Mouse (Mus musculus): ENCODE results near the gene Trip10.

Gene Trip10

DNA sequence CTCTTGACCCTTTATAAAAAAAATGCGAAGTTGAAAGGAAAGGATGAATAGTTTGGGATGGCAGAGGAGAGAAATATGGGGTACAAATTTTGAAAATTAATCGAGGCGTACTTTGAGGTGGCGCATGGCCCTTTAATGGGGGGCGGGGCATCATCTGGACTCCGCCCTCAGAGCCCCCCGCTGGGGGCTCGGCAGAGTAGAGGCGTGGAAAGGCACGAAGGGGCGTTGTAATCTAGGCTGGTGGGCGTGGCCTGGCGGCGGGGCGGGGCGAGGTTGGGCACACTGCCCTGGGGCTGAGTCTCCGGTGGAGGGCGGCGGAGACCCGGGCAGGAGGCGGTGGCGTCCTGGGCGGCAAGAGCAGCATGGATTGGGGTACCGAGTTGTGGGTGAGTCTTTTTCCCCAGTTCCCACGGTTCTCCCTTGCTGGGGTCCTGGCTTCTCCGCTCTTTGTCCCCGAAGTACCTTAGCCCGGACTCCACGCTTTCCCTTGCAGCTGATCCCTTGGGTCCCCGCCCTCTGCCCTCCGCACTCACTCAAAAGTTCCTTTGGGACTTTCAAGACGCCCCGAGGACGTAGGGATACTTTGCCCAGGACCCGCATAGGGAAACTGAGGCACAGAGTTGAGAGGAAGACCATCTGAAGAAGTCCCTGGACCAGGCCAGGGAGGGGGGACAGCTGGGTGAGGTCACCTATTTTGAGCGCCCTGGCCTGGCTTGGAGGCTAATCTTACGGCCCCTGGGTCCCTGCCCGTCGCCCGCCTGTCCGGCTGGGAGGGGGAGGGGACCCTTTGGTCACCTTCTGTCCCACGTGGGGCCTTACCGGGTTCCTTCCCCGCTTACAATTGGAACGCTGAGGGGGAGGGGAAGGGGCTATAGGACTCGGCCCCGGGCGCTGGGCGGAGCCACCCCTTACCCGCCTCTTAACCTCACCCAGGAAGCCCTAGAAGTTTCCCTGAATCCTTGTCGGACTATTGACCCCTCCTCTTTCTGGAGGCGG, at the start of gene Trip10:
Gene Trip10 (plus strand): TSS at position 270 of the 996 bp plus-strand sequence.
- DNase-seq (ENCODE audit: low spot score), result peak; percentile 99

GRCm38 (mm10) chr17:57201841-57202724, 47.2 kb upstream of the Trip10 start:
- no peak for DNase-seq (ENCODE audit: low spot score)

- no peak for DNase-seq (ENCODE audit: low spot score)
These were observed 41.3 kb upstream of the Trip10 start for GRCm38 (mm10) chr17:57207938-57208337.

DNA sequence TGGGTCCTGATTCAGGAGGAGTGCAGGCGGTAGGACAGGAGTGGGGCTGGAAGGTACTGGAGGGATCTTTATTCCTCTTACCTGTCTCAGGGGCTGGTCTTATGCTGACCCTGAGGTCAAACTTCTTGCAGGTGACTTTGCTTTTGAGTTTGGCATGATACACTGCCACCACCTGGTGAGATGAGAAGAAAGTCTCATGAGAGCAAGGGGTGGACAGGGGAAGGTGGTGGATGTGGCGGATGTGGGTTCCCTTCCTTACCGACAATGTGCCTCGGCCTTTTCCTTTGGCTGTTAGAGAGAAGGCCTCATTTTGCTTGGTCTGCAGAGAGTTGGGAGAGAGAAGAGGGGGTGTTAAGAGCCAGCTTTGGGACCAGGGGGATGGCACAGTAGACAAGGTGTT, 39.9 kb upstream of the Trip10 start:
- no peak for DNase-seq (ENCODE audit: low spot score)

DNA sequence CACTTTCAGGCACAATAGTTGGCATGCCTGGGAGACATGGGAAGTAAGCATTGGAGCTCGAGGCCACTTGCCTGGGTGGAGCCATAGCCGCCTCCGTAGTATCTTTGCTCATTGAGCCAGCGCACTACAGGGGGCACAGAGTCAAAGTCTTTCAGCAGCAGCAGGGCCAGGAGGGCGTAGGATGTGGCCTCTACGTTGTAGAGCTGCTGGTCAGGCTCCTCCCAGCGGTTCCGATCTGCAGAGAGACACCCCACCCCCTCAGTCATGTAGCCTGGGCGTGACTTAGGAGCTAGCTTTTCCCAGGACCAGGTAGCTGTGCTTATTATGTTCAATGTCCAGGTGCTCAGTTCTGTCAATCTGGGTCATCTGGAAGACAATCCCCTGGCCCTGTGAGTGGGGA, 37.8 kb upstream of the Trip10 start:
- no peak for DNase-seq (ENCODE audit: low spot score)

GRCm38 (mm10) chr17:57214676-57215387, 34.4 kb upstream of the Trip10 start:
- DNase-seq (ENCODE audit: low spot score), result no peak

DNA sequence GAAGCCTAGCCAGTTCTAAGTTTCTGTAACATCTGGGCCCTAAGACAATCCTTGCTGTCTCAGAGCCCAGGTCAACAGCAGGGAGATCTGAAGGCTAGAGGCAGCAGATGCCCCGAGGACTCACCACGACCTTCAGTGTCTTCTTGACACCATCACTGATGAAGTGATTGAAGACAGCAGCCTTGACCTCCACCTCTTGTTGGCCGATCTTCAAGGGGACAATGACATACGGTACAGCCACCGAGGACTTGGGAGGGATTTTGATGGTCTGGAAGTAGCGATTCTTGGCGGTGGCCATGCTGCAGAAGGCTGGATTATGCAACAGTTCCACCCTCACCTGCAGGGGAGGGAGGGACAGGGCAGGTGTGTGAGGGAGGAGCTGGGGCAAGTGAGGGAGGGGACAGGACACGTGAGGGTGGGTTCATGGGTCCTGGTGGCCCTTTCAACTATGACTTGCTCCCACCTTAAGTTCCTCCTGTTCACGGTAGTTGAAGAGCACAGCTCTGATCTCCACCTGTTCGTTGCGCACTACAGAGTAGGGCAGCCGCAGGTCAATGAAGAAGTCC, 30.8 kb upstream of the Trip10 start:
- no peak for DNase-seq (ENCODE audit: low spot score)

GRCm38 (mm10) chr17:57219167-57219883, 29.9 kb upstream of the Trip10 start:
- DNase-seq (ENCODE audit: low spot score), result peak; percentile 79

GRCm38 (mm10) chr17:57219884-57220207, 29.4 kb upstream of the Trip10 start:
- no peak for DNase-seq (ENCODE audit: low spot score)

DNA sequence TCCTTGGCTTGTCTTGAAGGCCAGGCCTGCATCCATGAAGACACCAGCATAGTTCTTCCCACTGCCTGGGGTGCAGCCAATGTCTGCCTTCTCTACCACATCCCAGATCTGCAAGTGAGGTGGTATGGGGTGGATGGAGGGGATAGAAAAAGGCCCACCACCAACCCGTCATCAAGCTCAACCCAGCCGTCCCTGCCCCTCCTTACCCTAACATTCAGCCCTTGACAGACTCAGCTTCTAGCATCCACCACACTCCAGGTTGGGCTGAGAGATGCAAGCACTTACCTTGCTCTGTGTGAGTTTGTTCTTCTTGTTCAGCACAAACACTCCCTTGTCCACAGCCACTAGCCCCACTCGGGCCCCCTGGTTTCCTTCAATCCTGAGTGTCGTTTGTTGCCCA, 27.3 kb upstream of the Trip10 start:
- no peak for DNase-seq (ENCODE audit: low spot score)

DNA sequence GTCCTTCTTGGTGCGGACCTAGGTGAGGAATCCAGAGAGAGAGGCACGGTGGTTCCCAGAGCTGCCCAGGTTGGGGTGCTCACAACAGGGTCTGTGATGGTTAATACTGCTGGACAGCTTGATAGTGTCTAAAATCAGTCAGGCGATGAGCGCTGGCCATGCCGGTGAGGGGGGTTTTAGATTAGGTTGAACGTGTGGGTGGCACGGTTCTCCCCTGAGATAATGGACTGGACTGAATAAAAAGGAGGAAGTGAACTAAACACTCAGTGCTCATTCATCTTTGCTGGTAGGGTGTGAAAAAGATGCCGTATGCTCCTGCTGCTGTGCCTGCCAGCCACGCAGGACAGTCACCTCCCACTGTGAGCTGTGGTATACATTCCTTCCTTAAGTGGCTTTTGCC, 25.9 kb upstream of the Trip10 start:
- DNase-seq (ENCODE audit: low spot score), result no peak

DNA sequence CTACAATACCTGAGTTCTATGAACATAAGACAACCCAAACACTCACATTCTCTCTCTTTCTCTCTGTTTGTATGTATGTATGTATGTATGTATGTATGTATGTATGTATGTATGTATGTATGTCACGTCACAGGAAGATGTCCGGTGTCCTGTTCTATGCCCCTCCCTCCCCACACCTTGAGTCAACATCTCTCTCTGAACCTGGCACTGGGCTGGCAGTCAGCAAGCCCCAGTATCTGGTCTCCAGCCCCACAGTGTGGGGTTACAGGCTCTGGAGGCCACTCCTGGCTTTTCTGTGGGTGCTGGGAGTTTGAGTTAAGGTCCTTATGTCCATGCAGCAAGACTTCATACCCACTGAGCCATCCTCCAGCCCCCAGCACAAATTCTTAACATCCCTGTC, 21.8 kb upstream of the Trip10 start:
- DNase-seq (ENCODE audit: low spot score), result no peak

DNA sequence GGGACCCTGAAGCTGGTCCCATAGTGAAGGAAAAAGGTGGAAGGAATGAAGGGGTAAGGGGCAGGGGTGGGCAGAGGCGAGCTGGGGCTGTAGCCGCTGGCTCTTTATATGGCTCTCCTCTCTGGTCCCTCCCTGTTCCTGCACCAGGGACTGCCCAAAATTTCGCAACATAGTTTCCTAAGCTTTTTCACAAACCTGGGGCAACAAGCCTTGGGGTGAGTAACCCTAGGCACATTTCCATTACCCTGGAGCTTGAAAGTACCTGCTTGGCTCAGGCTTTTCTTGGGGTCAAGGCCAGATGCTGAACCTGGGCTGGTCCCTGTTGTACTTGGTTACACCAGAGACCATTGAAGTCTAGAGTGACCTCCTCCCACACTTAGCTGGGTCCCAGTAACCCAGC, 21.2 kb upstream of the Trip10 start, which contains the start of gene C3:
Gene C3 (minus strand): TSS at position 123 of the 400 bp plus-strand sequence.
- no peak for DNase-seq (ENCODE audit: low spot score)

- no peak for DNase-seq (ENCODE audit: low spot score)
These were observed 20.4 kb upstream of the Trip10 start for GRCm38 (mm10) chr17:57228873-57229272.

DNA sequence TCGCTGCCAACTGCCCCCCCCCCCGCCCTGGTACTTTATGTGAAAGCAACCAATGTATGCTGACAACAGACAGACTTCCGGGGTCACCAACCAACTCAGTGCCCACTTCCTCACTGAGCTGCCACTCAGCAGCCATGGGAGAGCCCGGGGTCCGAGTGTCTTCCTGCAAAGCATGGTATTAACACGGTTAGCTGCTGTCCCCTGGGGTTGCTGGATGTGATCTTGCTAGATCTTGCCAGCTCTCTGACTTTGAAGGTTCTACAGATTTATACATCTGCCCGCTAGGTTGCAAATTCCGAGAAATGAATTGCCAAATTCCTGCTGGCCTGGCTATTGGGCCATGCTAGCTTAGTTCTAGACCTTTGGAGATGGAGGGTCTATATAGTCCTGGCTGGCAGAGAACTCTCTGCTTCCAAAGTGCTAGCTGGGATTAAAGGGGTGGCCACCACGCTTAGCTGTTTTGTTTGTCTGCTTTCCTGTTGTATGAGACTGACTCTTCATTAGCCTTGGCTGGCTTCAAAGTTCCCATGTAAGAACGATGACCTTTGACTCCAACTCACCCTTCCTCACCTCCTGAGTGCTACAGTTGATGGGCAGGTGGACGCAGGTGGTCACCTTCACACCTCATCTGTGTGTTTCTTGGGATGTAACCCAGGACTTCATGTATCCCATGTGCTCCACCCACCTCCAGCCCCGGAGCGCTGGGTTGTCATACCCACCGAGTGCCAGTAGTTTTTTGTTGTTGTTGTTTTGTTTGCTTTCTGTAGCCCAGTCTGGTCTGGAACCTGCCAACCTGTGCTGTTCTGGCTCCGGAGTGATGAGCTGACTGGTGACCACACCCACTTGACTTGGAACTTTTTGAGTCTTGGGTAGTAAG, 19.2 kb upstream of the Trip10 start:
- no peak for DNase-seq (ENCODE audit: low spot score)

DNA sequence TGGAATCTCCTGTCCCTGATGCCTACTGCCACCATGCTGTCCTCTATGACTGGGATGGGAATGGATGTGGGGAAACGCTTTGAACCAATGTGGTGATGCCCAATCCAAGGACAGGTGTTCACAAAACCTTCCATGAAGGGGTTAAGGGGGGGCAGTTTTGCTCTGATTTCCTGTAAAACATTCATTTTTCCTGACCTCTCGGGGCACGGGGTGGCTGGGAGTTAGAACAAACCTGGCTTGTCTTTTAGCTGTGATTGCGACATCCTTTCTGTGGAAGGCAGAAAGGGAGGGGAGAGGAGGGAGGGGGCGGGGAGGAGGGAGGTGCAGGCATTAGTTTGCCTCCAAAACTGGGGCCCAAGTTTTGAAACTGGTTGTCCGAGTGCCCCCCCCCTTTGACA, 18.5 kb upstream of the Trip10 start:
- DNase-seq (ENCODE audit: low spot score), result no peak

GRCm38 (mm10) chr17:57231321-57231771, 17.9 kb upstream of the Trip10 start:
- DNase-seq (ENCODE audit: low spot score), result no peak

- DNase-seq (ENCODE audit: low spot score), result no peak
These were observed 17.1 kb upstream of the Trip10 start for GRCm38 (mm10) chr17:57232200-57232599.

DNA sequence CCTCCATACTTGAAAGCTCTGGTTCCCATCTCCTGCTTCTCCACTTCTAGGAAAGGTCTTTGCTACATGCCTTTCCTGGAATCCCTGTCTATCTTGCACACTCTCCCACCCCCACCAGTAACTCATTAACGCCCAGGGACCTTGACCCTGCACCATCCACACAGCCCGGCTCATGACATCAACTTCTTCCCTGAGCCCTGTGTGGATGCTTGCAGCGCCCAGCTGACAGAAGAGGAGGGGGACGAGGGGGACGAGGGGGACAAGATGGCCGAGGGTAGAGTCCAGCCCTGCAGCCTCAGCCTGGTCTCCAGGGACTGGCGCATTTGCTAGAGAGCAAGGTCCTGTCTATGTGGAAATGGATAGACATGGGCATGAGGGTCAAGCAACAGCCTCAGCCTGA, 16.2 kb upstream of the Trip10 start:
- no peak for DNase-seq (ENCODE audit: low spot score)

All from ovary, postnatal 14 days (tissue).